Mouse (Mus musculus): ENCODE data around the gene Fmn2.
A peak's percentile ranks its signal among the peaks of the same experiment; 100 is the strongest.

Fmn2 gene

GRCm38 (mm10) chr1:174501661-174502030 lies at the start of gene Fmn2:
Fmn2 (plus strand) TSS chr1:174501825.
- DNase-seq (ENCODE audit: low spot score): peak; percentile 53

GRCm38 (mm10) chr1:174455100-174455499 lies 46.5 kb upstream of the Fmn2 start:
- DNase-seq (ENCODE audit: low spot score): no peak

- no peak for DNase-seq (ENCODE audit: low spot score)
These were observed 36.2 kb upstream of the Fmn2 start for GRCm38 (mm10) chr1:174465385-174465784.

- DNase-seq (ENCODE audit: low spot score): no peak
These were observed 35.4 kb upstream of the Fmn2 start for GRCm38 (mm10) chr1:174466240-174466639.

GRCm38 (mm10) chr1:174469736-174470135 lies 31.9 kb upstream of the Fmn2 start:
- DNase-seq (ENCODE audit: low spot score): no peak

GRCm38 (mm10) chr1:174482567-174482966 lies 19.1 kb upstream of the Fmn2 start:
- DNase-seq (ENCODE audit: low spot score): no peak

GRCm38 (mm10) chr1:174500064-174500463 lies 1.6 kb upstream of the Fmn2 start:
- no peak for DNase-seq (ENCODE audit: low spot score)

GRCm38 (mm10) chr1:174501011-174501410 lies 614 bp upstream of the Fmn2 start:
- no peak for DNase-seq (ENCODE audit: low spot score)

GRCm38 (mm10) chr1:174502031-174502845 lies 613 bp downstream of the Fmn2 start:
- peak; percentile 45 for DNase-seq (ENCODE audit: low spot score)

GRCm38 (mm10) chr1:174502846-174503745 lies 1.5 kb downstream of the Fmn2 start:
- DNase-seq (ENCODE audit: low spot score): peak; percentile 44

- no peak for DNase-seq (ENCODE audit: low spot score)
These were observed 7.0 kb downstream of the Fmn2 start for GRCm38 (mm10) chr1:174508571-174509110.

- no peak for DNase-seq (ENCODE audit: low spot score)
These were observed 11.8 kb downstream of the Fmn2 start for GRCm38 (mm10) chr1:174513419-174513818.

GRCm38 (mm10) chr1:174521976-174522770 lies 20.5 kb downstream of the Fmn2 start:
- DNase-seq (ENCODE audit: low spot score): no peak

GRCm38 (mm10) chr1:174522809-174523511 lies 21.3 kb downstream of the Fmn2 start:
- no peak for DNase-seq (ENCODE audit: low spot score)

- DNase-seq (ENCODE audit: low spot score): no peak
These were observed 21.8 kb downstream of the Fmn2 start for GRCm38 (mm10) chr1:174523512-174523828.

GRCm38 (mm10) chr1:174536742-174537453 lies 35.3 kb downstream of the Fmn2 start:
- DNase-seq (ENCODE audit: low spot score): no peak

GRCm38 (mm10) chr1:174537491-174537890 lies 35.9 kb downstream of the Fmn2 start:
- DNase-seq (ENCODE audit: low spot score): no peak

- no peak for DNase-seq (ENCODE audit: low spot score)
These were observed 46.7 kb downstream of the Fmn2 start for GRCm38 (mm10) chr1:174548291-174548690.

GRCm38 (mm10) chr1:174553272-174554007 lies 51.8 kb downstream of the Fmn2 start:
- peak; percentile 65 for DNase-seq (ENCODE audit: low spot score)

GRCm38 (mm10) chr1:174555412-174555811 lies 53.8 kb downstream of the Fmn2 start:
- no peak for DNase-seq (ENCODE audit: low spot score)
